Comparison of ENCODE assay signal across 18 mouse cellular contexts in genomic region chr3:51380660-51381014, GRCm38 (mm10). TPM values are rescaled to one million over a fixed set of nuclear protein-coding genes. Genes with fewer than 3 reads are reported as not detected.
DNase-seq lines count a peak whose midpoint lies in the region; ATAC-seq and TF ChIP-seq lines count a peak whose summit lies in the region.
"Had no signal": no experiment of that assay in that cellular context is flagged by ENCODE, and none has a peak within 500 bp of the region (broad histone marks: within the 10 kb centered on the region; RNA-seq: fewer than 3 reads in every experiment).

No protein-coding gene starts in this region.

- 43% methylated on average over 2 of the region's 5 CpGs for WGBS in kidney, adult 2 months
- 63% methylated on average over 2 of the region's 5 CpGs for WGBS in lung, embryonic 16.5 days

- H3K4me3 ChIP-seq in kidney, adult 2 months (ENCODE audit: insufficient read depth, low read depth, low read length) = no peak overlapping the region
- H3K4me3 ChIP-seq in lung, embryonic 16.5 days (ENCODE audit: low read length) = no peak overlapping the region
- H3K4me3 ChIP-seq: embryonic facial prominence, embryonic 10.5 days; forebrain, embryonic 13.5 days; heart, embryonic 12.5 days; hindbrain, embryonic 12.5 days had no signal

- peaks cover 9% of the 10 kb centered on the region; the same call in 1 of the 2 replicates for H3K4me1 ChIP-seq in kidney, adult 2 months (ENCODE audit: control insufficient read depth, insufficient read depth, low read length)
- 0 out of 2 replicates have a peak, but pooled peaks cover 3% of the 10 kb centered on the region for H3K4me1 ChIP-seq in lung, embryonic 16.5 days (replicated peaks; ENCODE audit: control insufficient read depth, insufficient read depth, low read length)
- H3K4me1 ChIP-seq: forebrain, embryonic 13.5 days; heart, embryonic 12.5 days; hindbrain, embryonic 12.5 days had no signal

- ATAC-seq in lung, embryonic 16.5 days (ENCODE audit: low read depth) = peak; percentile 13; the same call in 1 of the 2 replicates
- ATAC-seq: forebrain, embryonic 13.5 days; forebrain, postnatal 0 days; hindbrain, embryonic 16.5 days had no signal

- H3K36me3 ChIP-seq in kidney, adult 2 months (ENCODE audit: control insufficient read depth, insufficient read depth, low read length) = no peaks in the 10 kb centered on the region
- H3K36me3 ChIP-seq in lung, embryonic 16.5 days (ENCODE audit: control insufficient read depth, insufficient read depth, low read length) = no peaks in the 10 kb centered on the region
- H3K36me3 ChIP-seq: embryonic facial prominence, embryonic 10.5 days; heart, embryonic 12.5 days; hindbrain, embryonic 12.5 days had no signal

- H3K27me3 ChIP-seq in kidney, adult 2 months (replicated peaks; ENCODE audit: control insufficient read depth, insufficient read depth, low read length) = no peaks in the 10 kb centered on the region
- H3K27me3 ChIP-seq in lung, embryonic 16.5 days (ENCODE audit: control insufficient read depth, insufficient read depth, low read depth, low read length) = no peaks in the 10 kb centered on the region
- H3K27me3 ChIP-seq: forebrain, embryonic 13.5 days; heart, embryonic 12.5 days; hindbrain, embryonic 12.5 days had no signal

- DNase-seq in heart, adult 11 months = peak; percentile 90
- DNase-seq in heart, postnatal 25 days (ENCODE audit: low spot score) = no peak
- DNase-seq in kidney, adult 2 months = peak; percentile 25
- no peak for DNase-seq in kidney, adult 11 months
- DNase-seq in lung, postnatal 36 days = no peak
- DNase-seq in testis, postnatal 14 days (ENCODE audit: low spot score) = no peak
- DNase-seq: adrenal gland, adult 8-10 months; adrenal gland, postnatal 36 days; cerebellum, adult 2 months; cerebellum, postnatal 10 days; forebrain, postnatal 0 days; gastrocnemius, postnatal 25 days had no signal

- TF ChIP-seq CTCF in kidney, adult 2 months (conservative IDR thresholded peaks at IDR 0.05; ENCODE audit: insufficient read depth, insufficient read length, low read depth, low read length) = no peak

- no peak overlapping the region for H3K9ac ChIP-seq in lung, embryonic 16.5 days (ENCODE audit: low read length)
- H3K9ac ChIP-seq: forebrain, embryonic 13.5 days; forebrain, postnatal 0 days; heart, embryonic 12.5 days; hindbrain, embryonic 12.5 days had no signal

- intact Hi-C loops in heart, postnatal 25 days (cut with DNase I) = no loop called here

- no peak overlapping the region for H3K4me2 ChIP-seq in lung, embryonic 16.5 days (ENCODE audit: low read depth, low read length)
- H3K4me2 ChIP-seq: forebrain, embryonic 13.5 days; heart, embryonic 12.5 days; hindbrain, embryonic 12.5 days had no signal

- TF ChIP-seq POLR2A in kidney, adult 2 months (IDR thresholded peaks at IDR 0.05; ENCODE audit: low read depth, low read length) = no peak

- H3K9me3 ChIP-seq in lung, embryonic 16.5 days (ENCODE audit: control insufficient read depth, low read length) = no peaks in the 10 kb centered on the region
- H3K9me3 ChIP-seq: embryonic facial prominence, embryonic 10.5 days; forebrain, embryonic 13.5 days; heart, embryonic 12.5 days; hindbrain, embryonic 12.5 days had no signal

- no peak overlapping the region for H3K27ac ChIP-seq in kidney, adult 2 months (ENCODE audit: insufficient read depth, low read depth, low read length)
- H3K27ac ChIP-seq in lung, embryonic 16.5 days (ENCODE audit: low read length) = no peak overlapping the region
- H3K27ac ChIP-seq: embryonic facial prominence, embryonic 10.5 days; forebrain, embryonic 13.5 days; hindbrain, embryonic 12.5 days had no signal

RNA-seq across cellular contexts. Expression of gene Mgarp, which starts 15.9 kb away (rescaled TPM):
- under 1 TPM; 0.23 to 0.31 TPM for total RNA-seq in heart, postnatal 25 days (2021)
- polyA plus RNA-seq in kidney, adult 2 months (2012; rRNA removed) = 0.80 TPM in 1 of 2 replicates, not detected in the other
- polyA plus RNA-seq in lung, embryonic 16.5 days (2015; fragmentation: Nextera tagmentation; extraction: Ambion mirVana) = 1.2 and 1.9 TPM in 2 replicates
- total RNA-seq: gastrocnemius, postnatal 25 days had no signal

RNA-seq across cellular contexts. Expression of gene Ndufc1, which starts 28.2 kb away (rescaled TPM):
- 1,000 to 10,000 TPM; 1,646 to 1,675 TPM for total RNA-seq in heart, postnatal 25 days (2021)
- 368 and 461 TPM in 2 replicates for polyA plus RNA-seq in kidney, adult 2 months (2012; rRNA removed)
- polyA plus RNA-seq in lung, embryonic 16.5 days (2015; fragmentation: Nextera tagmentation; extraction: Ambion mirVana) = 677 and 741 TPM in 2 replicates

RNA-seq across cellular contexts. Expression of gene Naa15, which starts 34.3 kb away (rescaled TPM):
- total RNA-seq in heart, postnatal 25 days (2021) = 10 to 100 TPM; 41.6 to 47.1 TPM
- 2.3 and 3.5 TPM in 2 replicates for polyA plus RNA-seq in kidney, adult 2 months (2012; rRNA removed)
- polyA plus RNA-seq in lung, embryonic 16.5 days (2015; fragmentation: Nextera tagmentation; extraction: Ambion mirVana) = 30.0 and 32.2 TPM in 2 replicates

RNA-seq across cellular contexts. Expression of gene Elf2, which starts 40.2 kb away (rescaled TPM):
- total RNA-seq in heart, postnatal 25 days (2021) = 10 to 100 TPM; 55.6 to 65.7 TPM
- polyA plus RNA-seq in kidney, adult 2 months (2012; rRNA removed) = 23.5 and 28.1 TPM in 2 replicates
- 68.4 and 74.5 TPM in 2 replicates for polyA plus RNA-seq in lung, embryonic 16.5 days (2015; fragmentation: Nextera tagmentation; extraction: Ambion mirVana)

Comparison
In these comparisons a context has a peak if more than half of its experiments do, and no peak if none do; other contexts are left out.
1. DNase-seq: peak in heart, adult 11 months (single experiment) and kidney, adult 2 months (single experiment); none in heart, postnatal 25 days (single experiment), kidney, adult 11 months (single experiment), lung, postnatal 36 days (single experiment) and testis, postnatal 14 days (single experiment).